Mouse (Mus musculus) NIH3T3 (cell line): ENCODE results near the gene Zfp54.
A peak's percentile ranks its signal among the peaks of the same experiment; 100 is the strongest.
"Not testable (repeated sequence)": the region's sequence is repeated elsewhere in the genome, so short reads cannot be mapped to it uniquely, and the experiment has no call there.

Source experiments
- DNase-seq: peaks from one replicate; pipeline ENCODE4 v3.0.0-alpha.2; 2012; ENCODE audit warnings: low read depth

Gene Zfp54

GRCm38 (mm10) chr17:21422664-21423599 is at the start of gene Zfp54:
Gene Zfp54, plus strand, starts transcription at chr17:21423227.
- DNase-seq, result peak; percentile 86

- no peak for DNase-seq
Observed at GRCm38 (mm10) chr17:21375311-21375710, 47.7 kb upstream of the Zfp54 start.

- DNase-seq, result peak; percentile 80
Observed at GRCm38 (mm10) chr17:21383391-21384056, 39.5 kb upstream of the Zfp54 start, which contains the start of gene Zfp677. Gene Zfp677, plus strand, starts transcription at chr17:21383748.

- DNase-seq, result peak; percentile 29
Observed at GRCm38 (mm10) chr17:21384057-21384411, 39.0 kb upstream of the Zfp54 start.

- DNase-seq, result peak; percentile 67
Observed at GRCm38 (mm10) chr17:21438806-21439400, 15.9 kb downstream of the Zfp54 start.

GRCm38 (mm10) chr17:21449669-21450068 is 26.6 kb downstream of the Zfp54 start:
- DNase-seq, result peak; percentile 92

- peak; percentile 95 for DNase-seq
Observed at GRCm38 (mm10) chr17:21450138-21450704, 27.2 kb downstream of the Zfp54 start, which contains the start of gene Zfp51. Gene Zfp51, plus strand, starts transcription at chr17:21450374.

- no peak for DNase-seq
Observed at GRCm38 (mm10) chr17:21463550-21463949, 40.5 kb downstream of the Zfp54 start.

- DNase-seq, result no peak
Observed at GRCm38 (mm10) chr17:21472032-21472652, 49.1 kb downstream of the Zfp54 start.

- no peak for DNase-seq
Observed at GRCm38 (mm10) chr17:21472653-21473307, 49.8 kb downstream of the Zfp54 start.

GRCm38 (mm10) chr17:21473362-21474190 is 50.5 kb downstream of the Zfp54 start:
- peak; percentile 76 for DNase-seq

- DNase-seq, result peak; percentile 44
Observed at GRCm38 (mm10) chr17:21474729-21475128, 51.7 kb downstream of the Zfp54 start.

GRCm38 (mm10) chr17:21475290-21475689 is 52.3 kb downstream of the Zfp54 start:
- DNase-seq, result not testable (repeated sequence)

GRCm38 (mm10) chr17:21476351-21476750 is 53.3 kb downstream of the Zfp54 start:
- DNase-seq, result not testable (repeated sequence)

GRCm38 (mm10) chr17:21478103-21478777 is 55.2 kb downstream of the Zfp54 start:
- DNase-seq, result peak; percentile 23
